Mouse (Mus musculus) E14TG2a.4 (cell line): ENCODE measurements at regions not wholly inside any gene's neighbourhood (a gene's known extent, or its start where the extent isn't known, plus 50 kb on each side); places are given as distances from the start of the nearest gene placed in this dataset.

Source experiments
- CTCF ChIP-seq: conservative IDR thresholded peaks from 2 replicates; pipeline ENCODE4 v1.5.1; 2014; ENCODE audit warnings: low read length
- NANOG ChIP-seq: IDR thresholded peaks from 2 replicates; pipeline ENCODE4 v1.6.1; 2014; ENCODE audit warnings: borderline replicate concordance, low read length, mixed read lengths
- POU5F1 ChIP-seq: IDR thresholded peaks from 2 replicates; pipeline ENCODE4 v1.6.1; 2014; ENCODE audit warnings: low read length, borderline replicate concordance

DNA sequence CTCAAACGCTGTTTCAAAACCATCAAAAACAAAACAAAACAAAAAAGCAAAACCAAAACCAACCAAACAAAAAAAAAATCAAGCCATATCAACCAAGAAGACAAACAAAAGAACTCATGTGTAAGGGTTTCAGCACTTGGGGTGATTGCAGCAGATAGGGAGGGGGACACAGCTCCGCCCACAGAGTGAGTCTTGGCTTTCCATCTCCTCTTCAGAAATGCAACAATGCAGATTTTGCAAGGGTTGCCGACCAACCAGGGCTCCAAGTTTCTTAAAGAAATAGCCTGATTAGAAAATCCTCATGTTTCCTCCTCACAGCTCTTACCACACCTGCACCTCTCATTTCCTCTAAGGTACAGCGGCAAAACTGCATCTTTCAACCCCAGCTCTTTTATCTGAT is 107.0 kb upstream of the Sp8 start:
- no peak for TF ChIP-seq CTCF
- no peak for TF ChIP-seq POU5F1
- TF ChIP-seq NANOG: no peak
